Comparison of ENCODE assay signal across 13 mouse cellular contexts in genomic region chr8:95348356-95348755, GRCm38 (mm10). TPM values are rescaled to one million over a fixed set of nuclear protein-coding genes. Genes with fewer than 3 reads are reported as not detected.
DNase-seq lines count a peak whose midpoint lies in the region; ATAC-seq and TF ChIP-seq lines count a peak whose summit lies in the region.
"Had no signal": no experiment of that assay in that cellular context is flagged by ENCODE, and none has a peak within 500 bp of the region (broad histone marks: within the 10 kb centered on the region; RNA-seq: fewer than 3 reads in every experiment).

No protein-coding gene starts in this region.

- H3K4me3 ChIP-seq in heart, embryonic 13.5 days: no peak overlapping the region
- H3K4me3 ChIP-seq in left cerebral cortex, adult 2 months: no peak overlapping the region
- no peak overlapping the region for H3K4me3 ChIP-seq in embryonic facial prominence, embryonic 14.5 days (ENCODE audit: low read depth, low read length)
- no peak overlapping the region for H3K4me3 ChIP-seq in neural tube, embryonic 15.5 days (replicated peaks)
- H3K4me3 ChIP-seq: forebrain, embryonic 15.5 days; liver, embryonic 12.5 days; lung, embryonic 15.5 days had no signal

- H3K4me2 ChIP-seq in heart, embryonic 13.5 days: peak overlapping the region; percentile 54
- H3K4me2 ChIP-seq in embryonic facial prominence, embryonic 14.5 days (ENCODE audit: low read depth, low read length): peak overlapping the region; percentile 28; the same call in 1 of the 2 replicates
- peak overlapping the region; percentile 32; the same call in 1 of the 2 replicates for H3K4me2 ChIP-seq in neural tube, embryonic 15.5 days
- H3K4me2 ChIP-seq: liver, embryonic 12.5 days had no signal

- peak overlapping the region; percentile 71 for H3K9ac ChIP-seq in heart, embryonic 13.5 days
- 0 out of 2 replicates have a peak overlapping the region, but pooled peaks have one; percentile 22 for H3K9ac ChIP-seq in embryonic facial prominence, embryonic 14.5 days (ENCODE audit: low read depth, low read length)
- H3K9ac ChIP-seq in neural tube, embryonic 15.5 days (replicated peaks): no peak overlapping the region
- H3K9ac ChIP-seq: forebrain, embryonic 15.5 days; liver, embryonic 12.5 days; lung, embryonic 15.5 days had no signal

- DNase-seq in heart, postnatal 25 days (ENCODE audit: low spot score): no peak
- DNase-seq in left cerebral cortex, adult 2 months (ENCODE audit: extremely low spot score in 1 of 2, low spot score in 2 of 2): no peak
- DNase-seq in left cerebral cortex, postnatal 4 days: no peak
- DNase-seq in embryonic facial prominence, embryonic 14.5 days (ENCODE audit: low spot score): no peak
- no peak for DNase-seq in urinary bladder, adult 18-20 months (ENCODE audit: low spot score in 2 of 2)

- intact Hi-C loops in heart, postnatal 25 days (cut with DNase I): loop anchor here (5.0 kb wide), 4 partner anchors 104 to 254 kb away; no protein-coding TSS in a partner anchor
- intact Hi-C loops in left cerebral cortex, adult 2 months (cut with DNase I): loop anchor here (5.0 kb wide), 3 partner anchors 184 to 349 kb away; partner anchors contain the start of gene Ccdc113
- intact Hi-C loops in left cerebral cortex, postnatal 4 days (cut with DNase I): loop anchor here (5.0 to 10.0 kb wide), 2 partner anchors 106 to 349 kb away; no protein-coding TSS in a partner anchor

- 72% methylated on average over 2 of the region's 2 CpGs for WGBS in heart, embryonic 13.5 days
- 91% methylated on average over 2 of the region's 2 CpGs for WGBS in embryonic facial prominence, embryonic 14.5 days
- 92% methylated on average over 2 of the region's 2 CpGs for WGBS in neural tube, embryonic 15.5 days

- H3K27ac ChIP-seq in heart, embryonic 13.5 days (replicated peaks): peak overlapping the region; percentile 70
- H3K27ac ChIP-seq in left cerebral cortex, adult 2 months: peak overlapping the region; percentile 67
- no peak overlapping the region for H3K27ac ChIP-seq in embryonic facial prominence, embryonic 14.5 days (replicated peaks; ENCODE audit: low read depth, low read length)
- peak overlapping the region; percentile 63; the same call in 1 of the 2 replicates for H3K27ac ChIP-seq in neural tube, embryonic 15.5 days (replicated peaks)
- H3K27ac ChIP-seq: liver, embryonic 12.5 days had no signal

- no peak for TF ChIP-seq CTCF in left cerebral cortex, adult 2 months (IDR thresholded peaks at IDR 0.05)

- no peaks in the 10 kb centered on the region for H3K9me3 ChIP-seq in heart, embryonic 13.5 days
- H3K9me3 ChIP-seq in embryonic facial prominence, embryonic 14.5 days (ENCODE audit: control insufficient read depth, low read length): no peaks in the 10 kb centered on the region
- no peaks in the 10 kb centered on the region for H3K9me3 ChIP-seq in neural tube, embryonic 15.5 days (replicated peaks)
- H3K9me3 ChIP-seq: forebrain, embryonic 15.5 days; liver, embryonic 12.5 days; lung, embryonic 15.5 days had no signal

- H3K36me3 ChIP-seq in heart, embryonic 13.5 days: peaks cover 31% of the 10 kb centered on the region
- peaks cover 23% of the 10 kb centered on the region for H3K36me3 ChIP-seq in embryonic facial prominence, embryonic 14.5 days (ENCODE audit: control insufficient read depth, insufficient read depth, low read length)
- peaks cover 18% of the 10 kb centered on the region for H3K36me3 ChIP-seq in neural tube, embryonic 15.5 days

- peaks cover 42% of the 10 kb centered on the region for H3K4me1 ChIP-seq in heart, embryonic 13.5 days
- H3K4me1 ChIP-seq in embryonic facial prominence, embryonic 14.5 days (ENCODE audit: control insufficient read depth, insufficient read depth, low read length): peaks cover 11% of the 10 kb centered on the region
- peaks cover 42% of the 10 kb centered on the region for H3K4me1 ChIP-seq in neural tube, embryonic 15.5 days

- no peak for ATAC-seq in heart, embryonic 13.5 days (ENCODE audit: extremely low read depth, insufficient number of reproducible peaks, low FRiP score, low TSS enrichment)
- no peak for ATAC-seq in embryonic facial prominence, embryonic 14.5 days (ENCODE audit: low read depth)
- no peak for ATAC-seq in neural tube, embryonic 15.5 days (ENCODE audit: low FRiP score)
- ATAC-seq: liver, embryonic 12.5 days had no signal

- no peaks in the 10 kb centered on the region for H3K27me3 ChIP-seq in heart, embryonic 13.5 days (replicated peaks)
- H3K27me3 ChIP-seq in embryonic facial prominence, embryonic 14.5 days (replicated peaks; ENCODE audit: control insufficient read depth, insufficient read depth, low read length): peaks cover 7% of the 10 kb centered on the region
- no peaks in the 10 kb centered on the region for H3K27me3 ChIP-seq in neural tube, embryonic 15.5 days (replicated peaks)
- H3K27me3 ChIP-seq: forebrain, embryonic 15.5 days had no signal

RNA-seq across cellular contexts. Expression of gene Mmp15, which starts 3.7 kb away (rescaled TPM):
- 42.5 and 43.4 TPM in 2 replicates for polyA plus RNA-seq in heart, embryonic 13.5 days (2015; fragmentation: Nextera tagmentation; extraction: Ambion mirVana)
- 10 to 100 TPM; 72.4 to 72.5 TPM for total RNA-seq in heart, postnatal 25 days (2021)
- 10 to 100 TPM; 16.7 to 21.0 TPM for total RNA-seq in left cerebral cortex, adult 2 months (2021)
- total RNA-seq in left cerebral cortex, postnatal 4 days (2021): 10 to 100 TPM; 40.0 to 44.2 TPM
- polyA plus RNA-seq in embryonic facial prominence, embryonic 14.5 days (2014; fragmentation: Nextera tagmentation; extraction: Ambion mirVana): 14.9 and 15.3 TPM in 2 replicates
- 20.9 and 21.4 TPM in 2 replicates for polyA plus RNA-seq in neural tube, embryonic 15.5 days (2015; fragmentation: Nextera tagmentation; extraction: Ambion mirVana)

RNA-seq across cellular contexts. Expression of gene Usb1, which starts 16.3 kb away (rescaled TPM):
- 25.5 and 29.1 TPM in 2 replicates for polyA plus RNA-seq in heart, embryonic 13.5 days (2015; fragmentation: Nextera tagmentation; extraction: Ambion mirVana)
- 10 to 100 TPM; 14.2 to 16.6 TPM for total RNA-seq in heart, postnatal 25 days (2021)
- total RNA-seq in left cerebral cortex, adult 2 months (2021): 10 to 100 TPM; 13.5 to 14.7 TPM
- 10 to 100 TPM; 26.5 to 32.8 TPM for total RNA-seq in left cerebral cortex, postnatal 4 days (2021)
- polyA plus RNA-seq in embryonic facial prominence, embryonic 14.5 days (2014; fragmentation: Nextera tagmentation; extraction: Ambion mirVana): 36.3 and 38.0 TPM in 2 replicates
- 30.1 and 33.0 TPM in 2 replicates for polyA plus RNA-seq in neural tube, embryonic 15.5 days (2015; fragmentation: Nextera tagmentation; extraction: Ambion mirVana)

RNA-seq across cellular contexts. Expression of gene Zfp319, which starts 16.6 kb away (rescaled TPM):
- polyA plus RNA-seq in heart, embryonic 13.5 days (2015; fragmentation: Nextera tagmentation; extraction: Ambion mirVana): 5.6 and 5.9 TPM in 2 replicates
- 1 to 10 TPM; 8.5 to 9.9 TPM for total RNA-seq in heart, postnatal 25 days (2021)
- 10 to 100 TPM; 16.6 to 17.7 TPM for total RNA-seq in left cerebral cortex, adult 2 months (2021)
- total RNA-seq in left cerebral cortex, postnatal 4 days (2021): 10 to 100 TPM; 26.8 to 29.6 TPM
- polyA plus RNA-seq in embryonic facial prominence, embryonic 14.5 days (2014; fragmentation: Nextera tagmentation; extraction: Ambion mirVana): 8.4 and 8.9 TPM in 2 replicates
- polyA plus RNA-seq in neural tube, embryonic 15.5 days (2015; fragmentation: Nextera tagmentation; extraction: Ambion mirVana): 12.4 and 12.6 TPM in 2 replicates

RNA-seq across cellular contexts. Expression of gene Tepp, which starts 38.0 kb away (rescaled TPM):
- 0.40 TPM in 1 of 2 replicates, not detected in the other for polyA plus RNA-seq in heart, embryonic 13.5 days (2015; fragmentation: Nextera tagmentation; extraction: Ambion mirVana)
- total RNA-seq in heart, postnatal 25 days (2021): not detected
- not detected for total RNA-seq in left cerebral cortex, adult 2 months (2021)
- 1 to 10 TPM; 3.5 to 4.2 TPM for total RNA-seq in left cerebral cortex, postnatal 4 days (2021)
- polyA plus RNA-seq in embryonic facial prominence, embryonic 14.5 days (2014; fragmentation: Nextera tagmentation; extraction: Ambion mirVana): 0.50 TPM in 1 of 2 replicates, not detected in the other
- polyA plus RNA-seq in neural tube, embryonic 15.5 days (2015; fragmentation: Nextera tagmentation; extraction: Ambion mirVana): 1.7 and 2.5 TPM in 2 replicates
- total RNA-seq: G1E; gastrocnemius, adult 18-20 months; left cerebral cortex, postnatal 25 days had no signal
- polyA plus RNA-seq: G1E; liver, embryonic 12.5 days had no signal

RNA-seq across cellular contexts. Expression of gene Cngb1, which starts 42.0 kb away (rescaled TPM):
- 0.47 and 0.55 TPM in 2 replicates for polyA plus RNA-seq in heart, embryonic 13.5 days (2015; fragmentation: Nextera tagmentation; extraction: Ambion mirVana)
- total RNA-seq in heart, postnatal 25 days (2021): under 1 TPM; 0.75 to 0.86 TPM
- under 1 TPM; 0.23 to 0.56 TPM for total RNA-seq in left cerebral cortex, adult 2 months (2021)
- under 1 TPM; 0.42 to 0.58 TPM for total RNA-seq in left cerebral cortex, postnatal 4 days (2021)
- 0.34 and 1.7 TPM in 2 replicates for polyA plus RNA-seq in embryonic facial prominence, embryonic 14.5 days (2014; fragmentation: Nextera tagmentation; extraction: Ambion mirVana)
- polyA plus RNA-seq in neural tube, embryonic 15.5 days (2015; fragmentation: Nextera tagmentation; extraction: Ambion mirVana): 0.26 and 0.86 TPM in 2 replicates
- polyA plus RNA-seq: G1E; liver, embryonic 12.5 days had no signal
